Mouse (Mus musculus) embryonic fibroblast, embryonic 13.5 days (primary cell): ENCODE measurements at regions not wholly inside any gene's neighbourhood (a gene's known extent, or its start where the extent isn't known, plus 50 kb on each side); places are given as distances from the start of the nearest gene placed in this dataset.

Source experiments
- CTCF ChIP-seq: IDR thresholded peaks from 2 replicates; pipeline ENCODE4 v1.5.1; 2011; ENCODE audit warnings: mild to moderate bottlenecking, control low read depth, low read length, moderate library complexity, borderline replicate concordance; ENCODE audit not compliant: insufficient read depth
- POLR2A ChIP-seq: IDR thresholded peaks from 2 replicates; pipeline ENCODE4 v1.6.1; 2011; ENCODE audit warnings: low read depth, mild to moderate bottlenecking, control low read depth, low read length, moderate library complexity

DNA sequence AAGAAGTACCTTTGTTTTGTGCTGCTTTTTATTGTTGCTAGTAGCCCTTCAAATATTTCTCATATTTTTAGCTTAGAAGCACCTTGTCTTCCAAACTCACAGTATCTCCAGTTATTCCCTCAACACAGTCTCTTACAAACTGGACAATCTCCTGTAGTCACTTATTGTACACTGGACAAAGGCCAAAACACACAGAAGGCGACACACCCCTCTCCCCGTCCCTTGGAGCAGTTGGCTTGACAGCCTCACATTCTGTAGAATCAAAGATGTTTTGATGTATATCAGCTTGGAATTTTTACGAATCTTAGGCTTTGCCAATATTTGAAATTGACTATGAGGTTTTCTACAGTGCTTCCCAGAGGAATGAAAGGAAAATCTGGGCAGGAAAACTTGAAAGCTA, 309.8 kb upstream of the Gm5148 start:
- no peak for TF ChIP-seq POLR2A
- no peak for TF ChIP-seq CTCF
